Mouse (Mus musculus): ENCODE data around the gene Scrn1.

- TF ChIP-seq CTCF (IDR thresholded peaks at IDR 0.05; ENCODE audit: control insufficient read depth, insufficient read depth, insufficient read length) (no peak), MYOG (IDR thresholded peaks at IDR 0.05; ENCODE audit: control insufficient read depth, extremely low read depth, insufficient read length) (no peak), MYOD1 (IDR thresholded peaks at IDR 0.05; ENCODE audit: control insufficient read depth, insufficient read length, low read depth) (no peak)
Observed at GRCm38 (mm10) chr6:54562018-54562809, 4.1 kb downstream of the Scrn1 start.
